Mouse (Mus musculus): ENCODE data around the gene Gm11733. TPM values are rescaled to one million over a fixed set of nuclear protein-coding genes. Genes with fewer than 3 reads are reported as not detected.

Gm11733 gene
- total and polyA plus RNA-seq, 3 experiments = 0.10 TPM; not detected in 2

DNA sequence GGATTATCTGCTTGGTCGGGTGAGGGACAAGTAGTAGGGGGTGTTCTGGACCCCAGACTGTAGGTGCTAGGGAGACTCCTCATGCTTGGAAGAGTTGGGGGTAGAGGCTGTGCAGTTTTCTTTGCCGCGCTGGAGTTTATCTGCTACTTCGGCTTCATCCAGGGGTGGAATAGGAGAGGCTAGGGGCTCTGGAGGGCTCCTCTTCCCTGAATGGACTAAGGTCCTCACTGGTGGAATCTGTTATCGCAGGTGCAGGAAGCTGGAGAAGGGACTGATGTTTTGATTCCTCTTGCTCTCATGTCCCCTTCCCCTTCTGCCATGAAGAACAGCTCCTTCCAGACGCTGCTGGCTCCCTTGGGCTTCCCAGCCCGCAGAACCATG lies 47.1 kb upstream of the Gm11733 start:
- Histone ChIP-seq H3K79me2 (replicated peaks; ENCODE audit: control insufficient read depth, extremely low read depth, insufficient read depth, poor library complexity, severe bottlenecking) (no peaks in the 10 kb centered on the region), H3K4me3 (replicated peaks in 1 of 3; ENCODE audit: low read depth in 2 of 3, low read length in 2 of 3, poor library complexity in 1 of 3) (no peak overlapping the region), H3K9me3 (replicated peaks; ENCODE audit: low read length) (peaks cover 8% of the 10 kb centered on the region), H3K27ac (ENCODE audit: insufficient read depth, low read depth) (no peak overlapping the region), H3K9ac (ENCODE audit: insufficient read depth, low read depth) (no peak overlapping the region), H3K27me3 (replicated peaks) (no peaks in the 10 kb centered on the region), H3K4me1 (ENCODE audit: control insufficient read depth in 1 of 2, insufficient read depth in 2 of 2) (peaks cover 8 to 42% of the 10 kb centered on the region in 2 experiments; a peak in 3 of 4 replicates), H3K4me2 (ENCODE audit: insufficient read depth, low read depth, poor library complexity, severe bottlenecking) (no peak overlapping the region), H3K36me3 (replicated peaks in 1 of 2; ENCODE audit: control insufficient read depth in 1 of 2, insufficient read depth in 1 of 2, low read length in 1 of 2) (peaks cover 0 to 1% of the 10 kb centered on the region in 2 experiments)
- in situ Hi-C loops (cut with MboI; ENCODE audit: low pct_ligation_motif_present, low pct_unique_long_range_greater_than_20kb, low sequenced_read_pairs) = no loop called here
- DNase-seq (ENCODE audit: extremely low read depth) = no peak
- TF ChIP-seq NRF1 (IDR thresholded peaks at IDR 0.05; ENCODE audit: low read depth, low read length) (no peak), MEF2A (IDR thresholded peaks at IDR 0.05; ENCODE audit: borderline replicate concordance, low read depth, low read length) (no peak), MXI1 (IDR thresholded peaks at IDR 0.05; ENCODE audit: low read depth, low read length) (no peak)
- dilution Hi-C loops (cut with MboI; ENCODE audit: extremely low pct_ligation_motif_present, extremely low pct_unique_long_range_greater_than_20kb, low sequenced_read_pairs) = no loop called here

GRCm38 (mm10) chr11:117438363-117438762 lies 45.8 kb upstream of the Gm11733 start:
- Histone ChIP-seq H3K36me3 (replicated peaks in 1 of 2; ENCODE audit: control insufficient read depth in 1 of 2, insufficient read depth in 1 of 2, low read length in 1 of 2) (no peaks in the 10 kb centered on the region), H3K9ac (ENCODE audit: insufficient read depth, low read depth) (no peak overlapping the region), H3K27me3 (replicated peaks) (no peaks in the 10 kb centered on the region), H3K4me3 (replicated peaks in 1 of 3; ENCODE audit: low read depth in 2 of 3, low read length in 2 of 3, poor library complexity in 1 of 3) (no peak overlapping the region), H3K4me2 (ENCODE audit: insufficient read depth, low read depth, poor library complexity, severe bottlenecking) (no peak overlapping the region), H3K9me3 (replicated peaks; ENCODE audit: low read length) (peaks cover 2% of the 10 kb centered on the region), H3K79me2 (replicated peaks; ENCODE audit: control insufficient read depth, extremely low read depth, insufficient read depth, poor library complexity, severe bottlenecking) (no peaks in the 10 kb centered on the region), H3K4me1 (ENCODE audit: control insufficient read depth in 1 of 2, insufficient read depth in 2 of 2) (peaks cover 18 to 47% of the 10 kb centered on the region in 2 experiments), H3K27ac (ENCODE audit: insufficient read depth, low read depth) (no peak overlapping the region)
- no peak for DNase-seq (ENCODE audit: extremely low read depth)
- in situ Hi-C loops (cut with MboI; ENCODE audit: low pct_ligation_motif_present, low pct_unique_long_range_greater_than_20kb, low sequenced_read_pairs) = no loop called here
- dilution Hi-C loops (cut with MboI; ENCODE audit: extremely low pct_ligation_motif_present, extremely low pct_unique_long_range_greater_than_20kb, low sequenced_read_pairs) = no loop called here
- no peak for TF ChIP-seq EP300 (IDR thresholded peaks at IDR 0.05; ENCODE audit: low read length)
- TF ChIP-seq JUN (IDR thresholded peaks at IDR 0.05; ENCODE audit: insufficient read depth, low read depth, low read length) = no peak
- TF ChIP-seq IRF4 (IDR thresholded peaks at IDR 0.05; ENCODE audit: low read depth, low read length) = no peak
- TF ChIP-seq RAD21 (IDR thresholded peaks at IDR 0.05; ENCODE audit: low read depth, low read length) = no peak
- no peak for TF ChIP-seq MEF2A (IDR thresholded peaks at IDR 0.05; ENCODE audit: borderline replicate concordance, low read depth, low read length)
- no peak for TF ChIP-seq E2F4 (IDR thresholded peaks at IDR 0.05; ENCODE audit: insufficient replicate concordance, low read depth, low read length)
- no peak for TF ChIP-seq USF2 (conservative IDR thresholded peaks at IDR 0.05; ENCODE audit: low read depth, low read length)
- TF ChIP-seq HCFC1 (IDR thresholded peaks at IDR 0.05; ENCODE audit: low read depth, low read length) = no peak
- TF ChIP-seq CHD1 (IDR thresholded peaks at IDR 0.05; ENCODE audit: low read depth, low read length) = no peak
- no peak for TF ChIP-seq ZKSCAN1 (IDR thresholded peaks at IDR 0.05; ENCODE audit: borderline replicate concordance, low read depth, low read length)
- no peak for TF ChIP-seq ELF1 (IDR thresholded peaks at IDR 0.05; ENCODE audit: low read depth, low read length)
- TF ChIP-seq PAX5 (IDR thresholded peaks at IDR 0.05; ENCODE audit: low read length) = no peak
- TF ChIP-seq ZMIZ1 (IDR thresholded peaks at IDR 0.05; ENCODE audit: low read depth, low read length) = no peak
- no peak for TF ChIP-seq MXI1 (IDR thresholded peaks at IDR 0.05; ENCODE audit: low read depth, low read length)
- no peak for TF ChIP-seq MAZ (IDR thresholded peaks at IDR 0.05; ENCODE audit: low read depth, low read length)
- TF ChIP-seq NRF1 (IDR thresholded peaks at IDR 0.05; ENCODE audit: low read depth, low read length) = no peak
- no peak for TF ChIP-seq SIN3A (IDR thresholded peaks at IDR 0.05; ENCODE audit: low read length)
- TF ChIP-seq UBTF (IDR thresholded peaks at IDR 0.05; ENCODE audit: low read depth, low read length) = no peak
